Comparison of ENCODE assay signal across 8 mouse cellular contexts in the genomic region with DNA sequence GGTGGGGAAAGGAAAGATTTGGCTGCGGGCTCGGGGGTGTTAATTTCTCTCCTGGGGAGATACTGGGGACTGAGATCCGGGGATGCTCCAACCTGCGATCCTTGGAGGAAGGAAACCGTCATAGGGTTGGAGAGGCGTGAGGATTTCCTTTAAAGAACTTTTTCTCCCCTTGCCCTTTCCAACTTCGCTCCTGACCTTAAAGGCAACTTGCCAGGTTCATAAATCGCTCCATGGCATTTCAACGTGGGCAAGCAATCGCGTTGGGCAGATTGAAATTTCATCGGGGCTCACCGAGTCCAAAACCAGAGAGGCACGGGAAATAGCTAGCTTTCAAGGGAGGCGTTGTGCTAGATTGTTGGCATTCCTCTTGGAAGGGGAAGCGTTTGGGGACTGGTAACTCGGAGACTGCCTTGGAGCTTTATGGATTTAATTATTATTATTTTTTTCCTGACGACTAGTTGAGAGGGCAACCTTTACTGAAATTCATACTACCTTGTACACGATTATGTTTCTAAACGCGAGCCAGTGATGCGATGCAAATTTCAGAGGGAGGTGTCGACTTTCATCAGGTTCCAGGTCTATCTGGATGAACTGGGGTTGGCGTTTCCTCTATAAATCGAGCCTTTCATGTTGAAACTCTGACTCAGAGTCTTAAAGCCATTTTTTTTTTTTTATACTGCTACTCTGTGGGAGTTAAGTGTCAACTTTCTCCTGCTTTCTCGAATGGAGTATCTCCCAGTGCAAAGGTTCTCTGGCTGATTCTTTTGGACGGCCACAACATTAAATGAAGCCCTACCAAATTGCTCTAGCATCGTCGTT. TPM values are rescaled to one million over a fixed set of nuclear protein-coding genes. Genes with fewer than 3 reads are reported as not detected.
DNase-seq lines count a peak whose midpoint lies in the region; ATAC-seq lines count a peak whose summit lies in the region.

No protein-coding gene starts in this region.

- H3K27me3 ChIP-seq in forebrain, embryonic 11.5 days (ENCODE audit: control insufficient read depth, insufficient read depth, low read length) = no peaks in the 10 kb centered on the region

- H3K4me1 ChIP-seq in forebrain, embryonic 11.5 days (replicated peaks; ENCODE audit: control insufficient read depth, insufficient read depth, low read length) = peaks cover 13% of the 10 kb centered on the region; the same call in 1 of the 2 replicates

- H3K4me3 ChIP-seq in forebrain, embryonic 11.5 days (ENCODE audit: low read depth, low read length) = peak overlapping the region; percentile 95
- peak overlapping the region; percentile 39 for H3K4me3 ChIP-seq in macrophage (ENCODE audit: inconsistent target)

- no peaks in the 10 kb centered on the region; the same call in 1 of the 2 replicates for H3K79me2 ChIP-seq in macrophage (ENCODE audit: inconsistent target)

- no peaks in the 10 kb centered on the region for H3K9me3 ChIP-seq in forebrain, embryonic 11.5 days (ENCODE audit: control insufficient read depth, low read length)

- H3K9ac ChIP-seq in forebrain, embryonic 11.5 days (ENCODE audit: low read length) = peak overlapping the region; percentile 87

- peak; percentile 38 for DNase-seq in kidney, adult 11 months
- DNase-seq in kidney, adult 9 months = no peak
- DNase-seq in NIH3T3 (ENCODE audit: low read depth) = peak; percentile 61
- no peak for DNase-seq in forebrain, embryonic 11.5 days (ENCODE audit: low spot score)
- DNase-seq in kidney, adult 18-20 months = peak; percentile 54
- no peak for DNase-seq in left cerebral cortex, postnatal 4 days

- WGBS in forebrain, embryonic 11.5 days = 1% methylated on average over 29 of the region's 29 CpGs
- 10% methylated on average over 29 of the region's 29 CpGs for WGBS in macrophage (ENCODE audit: missing documents)

- intact Hi-C loops in left cerebral cortex, postnatal 4 days (cut with DNase I) = loop anchor here (5.0 kb wide), 1 partner anchor 302 kb away; no protein-coding TSS in a partner anchor

- no peak for ATAC-seq in forebrain, embryonic 11.5 days (replicated peaks; ENCODE audit: low FRiP score)
- no peak for ATAC-seq in megakaryocyte progenitor cell, adult 5-6 weeks (replicated peaks; ENCODE audit: poor library complexity)

- no peaks in the 10 kb centered on the region for H3K36me3 ChIP-seq in forebrain, embryonic 11.5 days (ENCODE audit: control insufficient read depth, insufficient read depth, low read length)
- no peaks in the 10 kb centered on the region for H3K36me3 ChIP-seq in macrophage (ENCODE audit: inconsistent target)

- H3K4me2 ChIP-seq in forebrain, embryonic 11.5 days (ENCODE audit: low read depth, low read length, severe bottlenecking) = peak overlapping the region; percentile 76

- H3K27ac ChIP-seq in forebrain, embryonic 11.5 days (ENCODE audit: low read depth, low read length) = peak overlapping the region; percentile 95; the same call in 1 of the 2 replicates
- H3K27ac ChIP-seq in macrophage = no peak overlapping the region

RNA-seq across cellular contexts. Expression of gene Sipa1l1, which starts 1.6 kb away (rescaled TPM):
- polyA plus RNA-seq in forebrain, embryonic 11.5 days (2014; fragmentation: Nextera tagmentation; extraction: Ambion mirVana) = 43.2 and 48.5 TPM in 2 replicates
- 100 to 1,000 TPM in 11 of 26 experiments, 10 to 100 TPM in 15; 54.1 to 161 (median 84.3) TPM for total RNA-seq in macrophage (2018; cell fraction: chromatin; rRNA removed)
- 10 to 100 TPM; 10.2 to 17.3 (median 13.7) TPM for total RNA-seq in macrophage (2018; cell fraction: cytosol; rRNA removed)
- 10 to 100 TPM; 18.8 to 79.3 (median 41.9) TPM for total RNA-seq in macrophage (2018; cell fraction: nucleus; rRNA removed)
- 7.3 to 11.3 TPM (median 7.8 TPM) in 3 replicates for polyA plus RNA-seq in macrophage (2018)
- total RNA-seq in left cerebral cortex, postnatal 4 days (2021) = 10 to 100 TPM; 76.5 to 80.0 TPM
- total RNA-seq in megakaryocyte progenitor cell, adult 5-6 weeks (2015) = 20.8 and 29.9 TPM in 2 replicates
- total RNA-seq in megakaryocyte progenitor cell, adult 5-6 weeks (2017) = 26.9 and 28.3 TPM in 2 replicates

Comparison
In these comparisons a context has a peak if more than half of its experiments do, and no peak if none do; other contexts are left out.
1. DNase-seq: peak in kidney, adult 11 months (single experiment), NIH3T3 (single experiment) and kidney, adult 18-20 months (single experiment); none in kidney, adult 9 months (single experiment), forebrain, embryonic 11.5 days (single experiment) and left cerebral cortex, postnatal 4 days (single experiment).